Mouse (Mus musculus): ENCODE measurements around the gene H2al2c.
"Not testable (repeated sequence)": the region's sequence is repeated elsewhere in the genome, so short reads cannot be mapped to it uniquely, and the experiment has no call there.

The H2al2c gene

DNA sequence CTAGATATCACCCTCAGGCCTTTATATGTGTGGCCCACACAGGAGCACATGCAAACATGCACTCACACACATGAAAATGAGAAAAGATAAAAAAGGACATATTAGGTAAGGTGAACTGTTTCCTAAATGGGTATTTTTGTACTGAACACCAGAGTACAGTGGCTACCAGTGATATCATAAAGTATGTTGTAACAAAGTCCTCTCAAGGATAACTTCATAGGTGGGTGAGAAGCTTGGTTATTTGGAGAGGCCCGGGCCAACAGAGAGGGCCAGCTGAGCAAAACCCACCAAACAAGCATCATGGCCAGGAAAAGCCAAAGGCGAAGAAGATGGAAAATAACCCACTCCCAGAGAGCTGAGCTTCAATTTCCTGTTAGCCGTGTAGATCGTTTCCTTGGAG, at the start of gene H2al2c:
TSS of gene H2al2c (plus strand) at position 301 of the 400 bp plus-strand sequence.
- DNase-seq (ENCODE audit: inconsistent age in 2 of 2, low spot score in 1 of 2), result not testable (repeated sequence)
